Comparison of ENCODE assay signal across 19 mouse cellular contexts in genomic region chr14:62447214-62447548, GRCm38 (mm10). TPM values are rescaled to one million over a fixed set of nuclear protein-coding genes. Genes with fewer than 3 reads are reported as not detected.
DNase-seq lines count a peak whose midpoint lies in the region; ATAC-seq and TF ChIP-seq lines count a peak whose summit lies in the region.
"Had no signal": no experiment of that assay in that cellular context is flagged by ENCODE, and none has a peak within 500 bp of the region (broad histone marks: within the 10 kb centered on the region; RNA-seq: fewer than 3 reads in every experiment).

No protein-coding gene starts in this region.

- ATAC-seq in embryonic facial prominence, embryonic 14.5 days (ENCODE audit: low read depth) = peak; percentile 70
- ATAC-seq in hindbrain, postnatal 0 days = 0 out of 2 replicates have a peak, but pooled peaks have one; percentile 51
- ATAC-seq in hindbrain, embryonic 13.5 days (ENCODE audit: low FRiP score) = no peak
- ATAC-seq in stomach, postnatal 0 days (ENCODE audit: low FRiP score, low TSS enrichment) = peak; percentile 57; the same call in 1 of the 2 replicates
- ATAC-seq: inflammation-experienced regulatory T-cells, adult 6 months; liver, embryonic 12.5 days had no signal

- WGBS in embryonic facial prominence, embryonic 14.5 days = 81% methylated on average over 3 of the region's 3 CpGs
- 86% methylated on average over 3 of the region's 3 CpGs for WGBS in embryonic facial prominence, embryonic 10.5 days
- 49% methylated on average over 3 of the region's 3 CpGs for whole genome bisulfite sequencing in hindbrain, postnatal 0 days
- WGBS in hindbrain, embryonic 13.5 days = 84% methylated on average over 3 of the region's 3 CpGs
- 50% methylated on average over 3 of the region's 3 CpGs for WGBS in lung, adult 2 months
- 61% methylated on average over 3 of the region's 3 CpGs for WGBS in stomach, postnatal 0 days

- no peak overlapping the region for H3K4me3 ChIP-seq in embryonic facial prominence, embryonic 14.5 days (ENCODE audit: low read depth, low read length)
- H3K4me3 ChIP-seq in embryonic facial prominence, embryonic 10.5 days = no peak overlapping the region
- no peak overlapping the region for H3K4me3 ChIP-seq in hindbrain, postnatal 0 days (ENCODE audit: low read length)
- H3K4me3 ChIP-seq in hindbrain, embryonic 13.5 days = no peak overlapping the region
- H3K4me3 ChIP-seq in lung, adult 2 months (replicated peaks; ENCODE audit: extremely low read depth, low read depth, low read length) = no peak overlapping the region
- no peak overlapping the region for H3K4me3 ChIP-seq in stomach, postnatal 0 days (ENCODE audit: low read depth, low read length)
- H3K4me3 ChIP-seq: heart, embryonic 10.5 days; liver, embryonic 12.5 days; midbrain, embryonic 12.5 days had no signal

- H3K9me3 ChIP-seq in embryonic facial prominence, embryonic 14.5 days (ENCODE audit: control insufficient read depth, low read length) = no peaks in the 10 kb centered on the region
- no peaks in the 10 kb centered on the region for H3K9me3 ChIP-seq in embryonic facial prominence, embryonic 10.5 days
- H3K9me3 ChIP-seq in hindbrain, postnatal 0 days (ENCODE audit: low read length) = no peaks in the 10 kb centered on the region
- no peaks in the 10 kb centered on the region for H3K9me3 ChIP-seq in hindbrain, embryonic 13.5 days
- no peaks in the 10 kb centered on the region for H3K9me3 ChIP-seq in stomach, postnatal 0 days (ENCODE audit: control insufficient read depth, low read length)
- H3K9me3 ChIP-seq: heart, embryonic 10.5 days; liver, embryonic 12.5 days; midbrain, embryonic 12.5 days had no signal

- no peaks in the 10 kb centered on the region for H3K27me3 ChIP-seq in embryonic facial prominence, embryonic 14.5 days (replicated peaks; ENCODE audit: control insufficient read depth, insufficient read depth, low read length)
- H3K27me3 ChIP-seq in embryonic facial prominence, embryonic 10.5 days (replicated peaks; ENCODE audit: low read depth, poor library complexity, severe bottlenecking) = no peaks in the 10 kb centered on the region
- H3K27me3 ChIP-seq in hindbrain, postnatal 0 days (ENCODE audit: insufficient read depth, low read length) = no peaks in the 10 kb centered on the region
- H3K27me3 ChIP-seq in hindbrain, embryonic 13.5 days = no peaks in the 10 kb centered on the region
- no peaks in the 10 kb centered on the region for H3K27me3 ChIP-seq in stomach, postnatal 0 days (ENCODE audit: control insufficient read depth, insufficient read depth, low read length)
- H3K27me3 ChIP-seq: liver, embryonic 12.5 days; midbrain, embryonic 12.5 days had no signal

- H3K4me1 ChIP-seq in embryonic facial prominence, embryonic 14.5 days (ENCODE audit: control insufficient read depth, insufficient read depth, low read length) = 0 out of 2 replicates have a peak, but pooled peaks cover 4% of the 10 kb centered on the region
- H3K4me1 ChIP-seq in embryonic facial prominence, embryonic 10.5 days = peaks cover 7% of the 10 kb centered on the region; the same call in 1 of the 2 replicates
- no peaks in the 10 kb centered on the region for H3K4me1 ChIP-seq in hindbrain, postnatal 0 days (ENCODE audit: insufficient read depth, low read length)
- H3K4me1 ChIP-seq in hindbrain, embryonic 13.5 days (replicated peaks) = peaks cover 5% of the 10 kb centered on the region
- H3K4me1 ChIP-seq in lung, adult 2 months (ENCODE audit: control insufficient read depth, insufficient read depth, low read length) = no peaks in the 10 kb centered on the region
- no peaks in the 10 kb centered on the region for H3K4me1 ChIP-seq in stomach, postnatal 0 days (replicated peaks; ENCODE audit: control insufficient read depth, insufficient read depth)
- H3K4me1 ChIP-seq: heart, embryonic 10.5 days; liver, embryonic 12.5 days; midbrain, embryonic 12.5 days had no signal

- no peak overlapping the region for H3K4me2 ChIP-seq in embryonic facial prominence, embryonic 14.5 days (ENCODE audit: low read depth, low read length)
- no peak overlapping the region for H3K4me2 ChIP-seq in hindbrain, postnatal 0 days (ENCODE audit: low read depth, low read length)
- H3K4me2 ChIP-seq in hindbrain, embryonic 13.5 days = no peak overlapping the region
- no peak overlapping the region for H3K4me2 ChIP-seq in stomach, postnatal 0 days (replicated peaks; ENCODE audit: low read depth)
- H3K4me2 ChIP-seq: liver, embryonic 12.5 days; midbrain, embryonic 12.5 days had no signal

- no peak overlapping the region for H3K27ac ChIP-seq in embryonic facial prominence, embryonic 14.5 days (replicated peaks; ENCODE audit: low read depth, low read length)
- no peak overlapping the region for H3K27ac ChIP-seq in embryonic facial prominence, embryonic 10.5 days (replicated peaks)
- H3K27ac ChIP-seq in hindbrain, postnatal 0 days = no peak overlapping the region
- H3K27ac ChIP-seq in hindbrain, embryonic 13.5 days = no peak overlapping the region
- H3K27ac ChIP-seq in stomach, postnatal 0 days (replicated peaks) = no peak overlapping the region
- H3K27ac ChIP-seq: heart, embryonic 10.5 days; liver, embryonic 12.5 days; midbrain, embryonic 12.5 days had no signal

- TF ChIP-seq CTCF in hindbrain, postnatal 0 days (IDR thresholded peaks at IDR 0.05; ENCODE audit: low read depth) = no peak
- no peak for TF ChIP-seq CTCF in lung, adult 2 months (IDR thresholded peaks at IDR 0.05; ENCODE audit: insufficient read depth, low read length)
- TF ChIP-seq CTCF in stomach, postnatal 0 days (IDR thresholded peaks at IDR 0.05; ENCODE audit: low read depth) = no peak

- TF ChIP-seq POLR2A in lung, adult 2 months (IDR thresholded peaks at IDR 0.05; ENCODE audit: borderline replicate concordance, extremely low read depth, low read depth, low read length) = no peak

- TF ChIP-seq EP300 in stomach, postnatal 0 days (optimal IDR thresholded peaks at IDR 0.05) = no peak

- no peaks in the 10 kb centered on the region for H3K36me3 ChIP-seq in embryonic facial prominence, embryonic 14.5 days (ENCODE audit: control insufficient read depth, insufficient read depth, low read length)
- no peaks in the 10 kb centered on the region for H3K36me3 ChIP-seq in embryonic facial prominence, embryonic 10.5 days (replicated peaks)
- H3K36me3 ChIP-seq in hindbrain, postnatal 0 days (ENCODE audit: insufficient read depth, low read length) = no peaks in the 10 kb centered on the region
- H3K36me3 ChIP-seq in hindbrain, embryonic 13.5 days = no peaks in the 10 kb centered on the region
- no peaks in the 10 kb centered on the region for H3K36me3 ChIP-seq in stomach, postnatal 0 days (ENCODE audit: control insufficient read depth, insufficient read depth, low read length)
- H3K36me3 ChIP-seq: heart, embryonic 10.5 days; liver, embryonic 12.5 days; midbrain, embryonic 12.5 days had no signal

- H3K9ac ChIP-seq in embryonic facial prominence, embryonic 14.5 days (ENCODE audit: low read depth, low read length) = no peak overlapping the region
- no peak overlapping the region for H3K9ac ChIP-seq in hindbrain, postnatal 0 days (replicated peaks; ENCODE audit: low read length)
- H3K9ac ChIP-seq in hindbrain, embryonic 13.5 days = no peak overlapping the region
- H3K9ac ChIP-seq in stomach, postnatal 0 days (ENCODE audit: low read length) = no peak overlapping the region
- H3K9ac ChIP-seq: liver, embryonic 12.5 days; midbrain, embryonic 12.5 days had no signal

- DNase-seq in embryonic facial prominence, embryonic 14.5 days (ENCODE audit: low spot score) = peak; percentile 79
- no peak for DNase-seq in embryonic facial prominence, embryonic 10.5 days (ENCODE audit: low spot score)
- peak; percentile 71 for DNase-seq in hindbrain, postnatal 0 days (ENCODE audit: low spot score)
- DNase-seq in lung, postnatal 10 days = peak; percentile 55
- DNase-seq in lung, adult 2 months = no peak
- no peak for DNase-seq in stomach, postnatal 0 days (ENCODE audit: low spot score)
- no peak for DNase-seq in urinary bladder, postnatal 10 days (ENCODE audit: low spot score)
- DNase-seq: cerebellum, adult 9-11 months; heart, postnatal 10 days; right cerebral cortex, adult 18-20 months had no signal

RNA-seq across cellular contexts. Expression of gene Gucy1b2, which starts 8.9 kb away (rescaled TPM):
- polyA plus RNA-seq in embryonic facial prominence, embryonic 14.5 days (2014; fragmentation: Nextera tagmentation; extraction: Ambion mirVana) = 0.10 and 0.15 TPM in 2 replicates
- polyA plus RNA-seq in embryonic facial prominence, embryonic 10.5 days (2016; fragmentation: Nextera tagmentation; extraction: Ambion mirVana) = not detected in 2 replicates
- total RNA-seq in hindbrain, postnatal 0 days (2014; rRNA removed) = 0.83 and 2.2 TPM in 2 replicates
- polyA plus RNA-seq in hindbrain, postnatal 0 days (2015; fragmentation: Nextera tagmentation; extraction: Ambion mirVana) = 0.80 and 0.83 TPM in 2 replicates
- polyA plus RNA-seq in hindbrain, embryonic 13.5 days (2015; fragmentation: Nextera tagmentation; extraction: Ambion mirVana) = 0.58 and 0.75 TPM in 2 replicates
- not detected in 2 replicates for polyA plus RNA-seq in lung, adult 2 months (2012; rRNA removed)
- polyA plus RNA-seq in stomach, postnatal 0 days (2015; fragmentation: Nextera tagmentation; extraction: Ambion mirVana) = not detected in 2 replicates
- total RNA-seq: gastrocnemius, adult 8-10 months; heart, postnatal 10 days; MEL had no signal
- polyA plus RNA-seq: inflammation-experienced regulatory T-cells, adult 6 months; kidney, embryonic 16.5 days; liver, embryonic 12.5 days; small intestine, adult 2 months had no signal

Comparison
In these comparisons a context has a peak if more than half of its experiments do, and no peak if none do; other contexts are left out.
1. DNase-seq: peak in embryonic facial prominence, embryonic 14.5 days (single experiment), hindbrain, postnatal 0 days (single experiment) and lung, postnatal 10 days (single experiment); none in embryonic facial prominence, embryonic 10.5 days (single experiment), lung, adult 2 months (single experiment), stomach, postnatal 0 days (single experiment) and urinary bladder, postnatal 10 days (single experiment).